Mouse (Mus musculus): ENCODE measurements around the gene Fut8. TPM values are rescaled to one million over a fixed set of nuclear protein-coding genes. Genes with fewer than 3 reads are reported as not detected.
"Not testable (repeated sequence)": the region's sequence is repeated elsewhere in the genome, so short reads cannot be mapped to it uniquely, and the experiment has no call there.

Fut8 gene
- total RNA-seq, 2 experiments from 2014 or later = 53.3 to 59.8 TPM

- DNase-seq (ENCODE audit: low spot score in 2 of 2) = no peak
These were observed 257.9 kb downstream of the Fut8 start for GRCm38 (mm10) chr12:77495781-77496180.

GRCm38 (mm10) chr12:77498153-77498552 is 260.2 kb downstream of the Fut8 start:
- DNase-seq (ENCODE audit: low spot score in 2 of 2) = no peak

- DNase-seq (ENCODE audit: low spot score in 2 of 2) = no peak
These were observed 262.6 kb downstream of the Fut8 start for GRCm38 (mm10) chr12:77500439-77501055.

- no peak for DNase-seq (ENCODE audit: low spot score in 2 of 2)
These were observed 263.7 kb downstream of the Fut8 start for GRCm38 (mm10) chr12:77501466-77502240.

- no peak for DNase-seq (ENCODE audit: low spot score in 2 of 2)
These were observed 264.3 kb downstream of the Fut8 start for GRCm38 (mm10) chr12:77502243-77502642.

- DNase-seq (ENCODE audit: low spot score in 2 of 2) = no peak
These were observed 267.5 kb downstream of the Fut8 start for GRCm38 (mm10) chr12:77505431-77505830.

GRCm38 (mm10) chr12:77507770-77508169 is 269.8 kb downstream of the Fut8 start:
- no peak for DNase-seq (ENCODE audit: low spot score in 2 of 2)

GRCm38 (mm10) chr12:77510758-77511157 is 272.8 kb downstream of the Fut8 start:
- DNase-seq (ENCODE audit: low spot score in 2 of 2) = no peak

- no peak for DNase-seq (ENCODE audit: low spot score in 2 of 2)
These were observed 273.3 kb downstream of the Fut8 start for GRCm38 (mm10) chr12:77511206-77511605.

GRCm38 (mm10) chr12:77511631-77512030 is 273.7 kb downstream of the Fut8 start:
- DNase-seq (ENCODE audit: low spot score in 2 of 2) = no peak

- no peak for DNase-seq (ENCODE audit: low spot score in 2 of 2)
These were observed 278.9 kb downstream of the Fut8 start for GRCm38 (mm10) chr12:77516805-77517204.

- DNase-seq (ENCODE audit: low spot score in 2 of 2) = no peak
These were observed 279.8 kb downstream of the Fut8 start for GRCm38 (mm10) chr12:77517691-77518090.

GRCm38 (mm10) chr12:77519534-77520102 is 281.7 kb downstream of the Fut8 start:
- DNase-seq (ENCODE audit: low spot score in 2 of 2) = no peak

GRCm38 (mm10) chr12:77524014-77524413 is 286.1 kb downstream of the Fut8 start:
- not testable (repeated sequence) for DNase-seq (ENCODE audit: low spot score in 2 of 2)

All from left cerebral cortex, adult 18-20 months (tissue).